Mouse (Mus musculus): ENCODE data around the gene Capzb. TPM values are rescaled to one million over a fixed set of nuclear protein-coding genes. Genes with fewer than 3 reads are reported as not detected.

Capzb gene
- polyA plus RNA-seq, 1 experiment from 2014 or later, result 376 TPM

DNA sequence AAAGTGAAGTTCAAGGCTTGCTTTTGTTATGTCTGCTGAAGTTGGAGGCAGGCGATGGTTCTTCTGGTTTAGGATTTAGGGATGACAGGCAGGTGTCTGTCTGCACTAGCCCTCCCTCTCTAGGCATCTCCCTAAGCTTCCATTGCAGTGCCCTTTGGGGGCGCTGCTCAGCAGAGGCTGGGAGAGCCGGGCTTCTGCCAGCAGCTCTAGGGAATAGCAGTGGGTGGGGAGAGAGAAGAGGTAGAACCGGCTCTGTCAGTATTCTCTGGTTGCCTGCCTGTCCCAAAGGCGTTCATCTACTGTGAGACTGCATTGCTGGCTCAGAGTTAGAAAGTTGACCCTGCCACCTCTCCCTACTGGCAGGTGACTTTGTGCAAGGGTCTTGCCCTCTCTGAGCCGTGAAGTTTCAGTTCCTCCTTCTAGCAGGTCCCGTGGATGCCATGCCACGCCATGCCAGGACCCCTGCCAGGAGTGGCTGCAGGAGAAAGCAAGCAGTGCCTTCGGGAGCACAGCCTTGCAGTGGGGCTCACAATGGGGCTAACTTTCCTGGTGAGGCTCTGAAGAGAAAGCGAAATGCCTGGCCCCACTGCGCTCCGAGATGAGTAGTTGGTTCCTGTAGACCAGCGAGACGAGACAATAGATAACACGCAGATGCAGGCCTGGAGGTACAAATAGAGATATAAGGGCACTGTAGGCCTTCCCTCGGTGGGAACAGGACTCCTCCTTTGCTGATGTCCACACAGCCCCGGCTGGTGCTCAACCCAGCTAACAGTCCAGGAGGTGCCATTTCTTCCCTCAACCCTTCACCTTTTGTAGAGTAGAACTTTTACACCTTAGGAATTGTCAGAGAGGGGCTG is 19.5 kb downstream of the Capzb start:
- Histone ChIP-seq H3K4me3 (no peak overlapping the region), H3K27ac (replicated peaks) (peak overlapping the region; percentile 33), H3K27me3 (replicated peaks) (no peaks in the 10 kb centered on the region), H3K4me1 (peaks cover 90% of the 10 kb centered on the region), H3K4me2 (no peak overlapping the region), H3K36me3 (peaks cover 23% of the 10 kb centered on the region), H3K9me3 (no peaks in the 10 kb centered on the region), H3K9ac (peak overlapping the region; percentile 8; the same call in 1 of the 2 replicates)
- WGBS, result 57% methylated on average over 17 of the region's 17 CpGs
- no peak for ATAC-seq (ENCODE audit: extremely low read depth, insufficient number of reproducible peaks, low FRiP score, low TSS enrichment)

GRCm38 (mm10) chr4:139213086-139213485 is 20.4 kb downstream of the Capzb start:
- Histone ChIP-seq H3K9ac (0 out of 2 replicates have a peak overlapping the region, but pooled peaks have one; percentile 57), H3K36me3 (peaks cover 26% of the 10 kb centered on the region), H3K27me3 (replicated peaks) (no peaks in the 10 kb centered on the region), H3K9me3 (no peaks in the 10 kb centered on the region), H3K4me2 (no peak overlapping the region), H3K4me1 (peaks cover 83% of the 10 kb centered on the region), H3K27ac (replicated peaks) (peak overlapping the region; percentile 79), H3K4me3 (no peak overlapping the region)
- 66% methylated on average over 10 of the region's 10 CpGs for WGBS
- ATAC-seq (ENCODE audit: extremely low read depth, insufficient number of reproducible peaks, low FRiP score, low TSS enrichment), result no peak

DNA sequence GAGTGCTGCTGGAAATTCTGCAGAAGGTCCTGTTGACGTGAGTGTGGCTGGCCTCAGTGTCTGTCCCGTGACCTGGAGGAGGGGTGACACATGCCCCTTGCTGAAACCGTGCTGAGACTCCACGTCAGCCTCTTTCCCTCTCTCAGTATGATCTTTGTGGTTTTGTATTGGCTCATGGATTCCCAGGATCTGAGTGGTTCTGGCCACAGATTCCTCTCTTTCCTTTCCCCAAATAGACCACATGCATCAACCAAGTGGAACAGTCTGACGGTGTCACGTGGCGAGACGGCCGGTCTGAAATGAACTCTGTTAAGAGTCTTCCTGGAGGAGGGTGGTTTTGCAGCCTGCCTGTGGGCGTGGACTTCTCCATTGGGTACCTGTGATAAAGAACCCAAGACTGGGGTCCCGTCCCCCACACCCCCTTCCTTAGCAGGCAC is 21.3 kb downstream of the Capzb start:
- no peaks in the 10 kb centered on the region for H3K27me3 ChIP-seq (replicated peaks)
- WGBS, result 29% methylated on average over 11 of the region's 11 CpGs
- H3K36me3 ChIP-seq, result peaks cover 26% of the 10 kb centered on the region
- no peaks in the 10 kb centered on the region for H3K9me3 ChIP-seq
- no peak for ATAC-seq (ENCODE audit: extremely low read depth, insufficient number of reproducible peaks, low FRiP score, low TSS enrichment)
- H3K27ac ChIP-seq (replicated peaks), result peak overlapping the region; percentile 79
- peak overlapping the region; percentile 40 for H3K4me2 ChIP-seq
- H3K9ac ChIP-seq, result peak overlapping the region; percentile 57
- peaks cover 83% of the 10 kb centered on the region for H3K4me1 ChIP-seq
- H3K4me3 ChIP-seq, result no peak overlapping the region

GRCm38 (mm10) chr4:139216566-139216965 is 23.9 kb downstream of the Capzb start:
- Histone ChIP-seq H3K36me3 (peaks cover 23% of the 10 kb centered on the region), H3K4me2 (no peak overlapping the region), H3K27ac (replicated peaks) (no peak overlapping the region), H3K4me1 (peaks cover 72% of the 10 kb centered on the region), H3K9me3 (no peaks in the 10 kb centered on the region), H3K27me3 (replicated peaks) (no peaks in the 10 kb centered on the region), H3K9ac (no peak overlapping the region), H3K4me3 (no peak overlapping the region)
- WGBS, result 77% methylated on average over 9 of the region's 9 CpGs
- ATAC-seq (ENCODE audit: extremely low read depth, insufficient number of reproducible peaks, low FRiP score, low TSS enrichment), result no peak

DNA sequence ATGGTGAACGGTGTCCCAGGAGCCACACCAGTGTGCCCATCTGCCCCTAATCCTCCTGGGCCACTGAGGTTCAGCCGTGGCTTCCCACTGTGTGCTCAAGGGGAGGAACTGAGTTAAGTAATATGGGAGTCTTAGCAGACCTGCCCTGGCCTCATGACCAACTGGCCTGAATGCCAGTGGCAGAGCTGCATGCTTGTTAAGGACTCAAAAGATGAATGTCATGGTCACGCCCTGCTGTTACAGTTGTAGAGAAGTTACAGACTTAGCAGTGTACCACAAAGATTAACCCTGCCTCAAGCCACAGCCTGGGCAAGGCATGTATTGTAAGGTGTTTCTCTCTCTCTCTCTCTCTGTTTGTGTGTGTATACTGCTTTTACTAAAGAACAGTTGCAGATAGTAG is 25.8 kb downstream of the Capzb start:
- Histone ChIP-seq H3K27ac (replicated peaks) (no peak overlapping the region), H3K4me3 (no peak overlapping the region), H3K36me3 (peaks cover 21% of the 10 kb centered on the region), H3K9me3 (no peaks in the 10 kb centered on the region), H3K4me2 (no peak overlapping the region), H3K9ac (no peak overlapping the region), H3K4me1 (peaks cover 62% of the 10 kb centered on the region), H3K27me3 (replicated peaks) (no peaks in the 10 kb centered on the region)
- WGBS, result 90% methylated on average over 3 of the region's 3 CpGs
- ATAC-seq (ENCODE audit: extremely low read depth, insufficient number of reproducible peaks, low FRiP score, low TSS enrichment), result no peak

GRCm38 (mm10) chr4:139219656-139220055 is 27.0 kb downstream of the Capzb start:
- peaks cover 61% of the 10 kb centered on the region for H3K4me1 ChIP-seq

GRCm38 (mm10) chr4:139220978-139221377 is 28.3 kb downstream of the Capzb start:
- ATAC-seq (ENCODE audit: extremely low read depth, insufficient number of reproducible peaks, low FRiP score, low TSS enrichment), result no peak
- 89% methylated on average over 4 of the region's 4 CpGs for WGBS
- Histone ChIP-seq H3K36me3 (peaks cover 27% of the 10 kb centered on the region), H3K4me1 (peaks cover 61% of the 10 kb centered on the region), H3K9me3 (no peaks in the 10 kb centered on the region), H3K27me3 (replicated peaks) (no peaks in the 10 kb centered on the region), H3K9ac (no peak overlapping the region), H3K4me3 (no peak overlapping the region), H3K27ac (replicated peaks) (no peak overlapping the region), H3K4me2 (no peak overlapping the region)

More at GRCm38 (mm10) chr4:139219656-139220055, 27.0 kb downstream of the Capzb start:
- H3K27ac ChIP-seq (replicated peaks), result no peak overlapping the region
- H3K36me3 ChIP-seq, result peaks cover 21% of the 10 kb centered on the region
- H3K4me2 ChIP-seq, result no peak overlapping the region
- H3K9me3 ChIP-seq, result no peaks in the 10 kb centered on the region
- H3K9ac ChIP-seq, result no peak overlapping the region
- WGBS, result 77% methylated on average over 4 of the region's 4 CpGs
- ATAC-seq (ENCODE audit: extremely low read depth, insufficient number of reproducible peaks, low FRiP score, low TSS enrichment), result no peak
- H3K27me3 ChIP-seq (replicated peaks), result no peaks in the 10 kb centered on the region
- no peak overlapping the region for H3K4me3 ChIP-seq

- 85% methylated on average over 4 of the region's 4 CpGs for WGBS
- peaks cover 62% of the 10 kb centered on the region for H3K4me1 ChIP-seq
- no peaks in the 10 kb centered on the region for H3K27me3 ChIP-seq (replicated peaks)
- no peak overlapping the region for H3K4me3 ChIP-seq
- H3K36me3 ChIP-seq, result peaks cover 32% of the 10 kb centered on the region
- no peak for ATAC-seq (ENCODE audit: extremely low read depth, insufficient number of reproducible peaks, low FRiP score, low TSS enrichment)
- H3K27ac ChIP-seq (replicated peaks), result no peak overlapping the region
- H3K4me2 ChIP-seq, result no peak overlapping the region
- H3K9ac ChIP-seq, result no peak overlapping the region
- H3K9me3 ChIP-seq, result no peaks in the 10 kb centered on the region
Observed at GRCm38 (mm10) chr4:139221837-139222236, 29.1 kb downstream of the Capzb start.

DNA sequence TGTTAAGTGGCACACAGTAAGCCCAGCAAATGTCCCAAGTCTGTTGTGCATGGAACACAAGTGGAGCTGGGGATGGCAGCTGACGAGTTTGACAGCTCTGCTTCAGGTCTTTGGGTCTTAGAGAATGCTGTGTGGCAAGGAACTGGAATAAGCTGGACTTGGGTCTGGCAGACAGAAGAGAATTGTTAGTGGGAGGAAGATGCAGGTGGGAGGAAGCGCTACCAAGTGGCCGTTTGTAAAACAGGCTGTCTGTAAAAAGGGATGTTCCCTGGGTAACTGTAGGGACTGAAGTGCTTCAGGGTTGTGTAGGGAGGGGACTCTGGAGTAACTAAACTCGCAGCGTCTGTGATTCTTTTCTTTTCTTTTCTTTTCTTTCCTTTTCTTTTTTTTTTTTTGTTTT is 32.4 kb downstream of the Capzb start:
- no peak overlapping the region for H3K9ac ChIP-seq
- H3K36me3 ChIP-seq, result peaks cover 24% of the 10 kb centered on the region
- H3K27me3 ChIP-seq (replicated peaks), result no peaks in the 10 kb centered on the region
- 64% methylated on average over 5 of the region's 5 CpGs for WGBS
- no peak for ATAC-seq (ENCODE audit: extremely low read depth, insufficient number of reproducible peaks, low FRiP score, low TSS enrichment)
- H3K4me2 ChIP-seq, result no peak overlapping the region
- no peak overlapping the region for H3K4me3 ChIP-seq
- peaks cover 77% of the 10 kb centered on the region for H3K4me1 ChIP-seq
- H3K9me3 ChIP-seq, result no peaks in the 10 kb centered on the region
- H3K27ac ChIP-seq (replicated peaks), result no peak overlapping the region

DNA sequence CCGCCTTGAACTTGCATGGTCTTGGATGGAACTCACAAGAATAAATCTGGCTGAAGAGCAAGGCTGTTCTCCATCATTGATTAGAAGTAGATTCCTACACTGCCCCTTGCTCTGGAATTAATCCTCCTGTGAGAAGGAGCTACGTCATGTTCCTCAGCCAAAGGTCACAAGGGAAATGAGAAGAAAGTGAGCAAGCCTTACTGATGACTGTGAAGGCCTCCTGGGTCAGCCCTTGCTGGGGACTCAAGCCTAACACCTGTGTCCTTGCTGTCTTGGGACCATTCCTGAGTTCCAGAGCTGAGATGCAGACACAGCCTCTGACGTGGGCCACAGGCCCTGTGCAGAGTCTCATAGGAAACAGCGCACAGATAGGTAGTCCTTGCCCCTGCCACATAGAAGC is 33.2 kb downstream of the Capzb start:
- Histone ChIP-seq H3K27ac (replicated peaks) (no peak overlapping the region), H3K9me3 (no peaks in the 10 kb centered on the region), H3K9ac (0 out of 2 replicates have a peak overlapping the region, but pooled peaks have one; percentile 44), H3K36me3 (peaks cover 21% of the 10 kb centered on the region), H3K4me1 (peaks cover 86% of the 10 kb centered on the region), H3K27me3 (replicated peaks) (no peaks in the 10 kb centered on the region), H3K4me3 (no peak overlapping the region), H3K4me2 (no peak overlapping the region)
- 82% methylated on average over 4 of the region's 4 CpGs for WGBS
- ATAC-seq (ENCODE audit: extremely low read depth, insufficient number of reproducible peaks, low FRiP score, low TSS enrichment), result no peak

DNA sequence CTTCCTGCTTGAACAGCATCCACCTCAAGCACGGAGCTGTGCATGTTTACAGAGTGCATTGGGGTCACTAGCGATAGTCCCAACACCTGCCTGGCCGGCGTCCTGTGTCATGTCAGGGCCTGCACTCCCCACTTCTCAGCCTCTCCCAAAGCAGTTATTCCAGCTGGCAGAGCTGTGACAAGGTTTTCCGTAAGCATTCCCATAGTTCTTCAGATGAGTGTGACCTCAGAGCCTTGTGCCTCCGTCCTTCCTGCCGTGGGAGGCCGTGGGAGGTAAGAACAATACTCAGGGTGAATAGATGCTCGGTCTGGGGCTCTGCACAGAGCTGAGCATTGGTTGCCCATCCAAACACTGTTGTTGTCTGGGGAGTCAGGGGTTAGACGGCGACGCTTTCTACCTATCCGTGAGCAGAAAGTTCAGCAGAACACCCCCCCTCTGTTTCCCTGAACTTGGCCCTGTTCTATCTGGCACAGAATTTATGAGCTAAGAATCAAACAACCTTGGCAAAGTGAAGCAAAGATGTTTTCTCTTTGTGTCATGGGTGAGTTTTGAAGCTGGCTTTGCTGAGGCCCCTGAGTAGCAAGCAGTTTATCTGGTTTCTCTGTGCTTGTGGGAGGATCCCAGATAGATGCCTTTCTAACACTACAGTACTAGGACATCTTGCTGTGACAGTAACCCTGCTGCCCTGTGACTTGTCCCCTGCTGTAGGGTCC is 34.0 kb downstream of the Capzb start:
- peaks cover 87% of the 10 kb centered on the region for H3K4me1 ChIP-seq
- 52% methylated on average over 13 of the region's 13 CpGs for WGBS

More for the DNA sequence above, 34.0 kb downstream of the Capzb start:
- no peak overlapping the region for H3K4me3 ChIP-seq
- ATAC-seq (ENCODE audit: extremely low read depth, insufficient number of reproducible peaks, low FRiP score, low TSS enrichment), result no peak
- H3K36me3 ChIP-seq, result peaks cover 19% of the 10 kb centered on the region
- no peaks in the 10 kb centered on the region for H3K27me3 ChIP-seq (replicated peaks)
- peak overlapping the region; percentile 44 for H3K9ac ChIP-seq
- H3K4me2 ChIP-seq, result no peak overlapping the region
- peak overlapping the region; percentile 48 for H3K27ac ChIP-seq (replicated peaks)
- no peaks in the 10 kb centered on the region for H3K9me3 ChIP-seq
